1 mouse cellular context compared by ENCODE assay signal in the genomic region with DNA sequence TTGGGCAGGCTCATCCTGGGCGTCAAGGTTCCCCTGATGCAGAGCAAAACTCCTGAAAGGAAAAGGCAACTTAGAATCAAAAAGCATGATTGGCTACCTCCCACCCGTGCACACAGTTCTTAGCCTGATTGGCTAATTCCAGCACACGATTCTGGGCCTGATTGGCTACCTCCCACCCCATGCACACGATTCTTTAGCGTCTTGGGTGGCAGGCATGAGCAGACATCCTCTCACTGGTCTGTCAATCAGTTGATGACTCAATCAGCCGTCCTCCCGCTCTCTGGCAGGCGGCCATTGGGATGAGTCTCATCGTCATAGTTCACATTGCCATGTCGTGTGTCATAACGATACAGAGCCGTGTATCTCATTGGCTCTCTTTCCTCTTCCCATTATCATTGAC.
TF ChIP-seq lines count a peak whose summit lies in the region.

No protein-coding gene starts in this region.

TF ChIP-seq in MEL, 35 proteins besides CTCF, POLR2A, EP300 and RAD21 (continued from another document):
- TF ChIP-seq E2F4 (IDR thresholded peaks at IDR 0.05; ENCODE audit: borderline replicate concordance, low read depth, low read length): no peak
- TF ChIP-seq TBP (IDR thresholded peaks at IDR 0.05; ENCODE audit: low read depth, low read length): no peak
- no peak for TF ChIP-seq ZNF384 (IDR thresholded peaks at IDR 0.05; ENCODE audit: low read depth, low read length)
- no peak for TF ChIP-seq NRF1 (IDR thresholded peaks at IDR 0.05; ENCODE audit: insufficient read depth, low read depth, low read length, poor library complexity, severe bottlenecking)
- no peak for TF ChIP-seq KAT2A (conservative IDR thresholded peaks at IDR 0.05; ENCODE audit: low read depth, low read length)
- no peak for TF ChIP-seq JUND (IDR thresholded peaks at IDR 0.05; ENCODE audit: low read depth, low read length)
- TF ChIP-seq MYC (IDR thresholded peaks at IDR 0.05; ENCODE audit: low read depth, low read length): no peak
- no peak for TF ChIP-seq MAX (IDR thresholded peaks at IDR 0.05; ENCODE audit: low read length)
- no peak for TF ChIP-seq ZMIZ1 (IDR thresholded peaks at IDR 0.05; ENCODE audit: low read depth, low read length)
- no peak for TF ChIP-seq ZC3H11A (IDR thresholded peaks at IDR 0.05; ENCODE audit: low read depth, low read length)
- TF ChIP-seq RCOR1 (IDR thresholded peaks at IDR 0.05; ENCODE audit: low read depth, low read length): no peak
- TF ChIP-seq POLR2AphosphoS5 (IDR thresholded peaks at IDR 0.05; ENCODE audit: borderline replicate concordance, low read depth, low read length): no peak
- no peak for TF ChIP-seq ZKSCAN1 (IDR thresholded peaks at IDR 0.05; ENCODE audit: low read depth, low read length)
- TF ChIP-seq MAZ (IDR thresholded peaks at IDR 0.05; ENCODE audit: low read depth, low read length): no peak
- TF ChIP-seq USF1 (IDR thresholded peaks at IDR 0.05; ENCODE audit: low read depth, low read length): no peak
- TF ChIP-seq BHLHE40 (IDR thresholded peaks at IDR 0.05; ENCODE audit: borderline replicate concordance, low read depth, low read length): no peak
- no peak for TF ChIP-seq HCFC1 (IDR thresholded peaks at IDR 0.05; ENCODE audit: low read depth, low read length)
